Mouse (Mus musculus) megakaryocyte progenitor cell, adult 5-6 weeks (primary cell): ENCODE results near the gene Dnajc16. TPM values are rescaled to one million over a fixed set of nuclear protein-coding genes. Genes with fewer than 3 reads are reported as not detected.
A peak's percentile ranks its signal among the peaks of the same experiment; 100 is the strongest.

Experiments
- ATAC-seq: replicated peaks from 2 replicates; pipeline ENCODE4 v1.8.0; 2016; ENCODE audit warnings: mild to moderate bottlenecking, moderate TSS enrichment, inconsistent platforms; ENCODE audit not compliant: poor library complexity
- total RNA-seq, 2 experiments: library from RNA; stranded (forward) in 1 of 2; stranded (reverse) in 1 of 2; fragments of 157-497, 149-512 nt in 1 of 2; fragments of 200-1000 nt in 1 of 2; gene quantifications; 2 replicates each; pipeline versions ENCODE4 v1.2.3 to v1.2.4; 2015 to 2017

Dnajc16 gene
- total RNA-seq (2015) (4.8 and 6.5 TPM in 2 replicates), total RNA-seq (2017) (5.9 and 6.4 TPM in 2 replicates)

DNA sequence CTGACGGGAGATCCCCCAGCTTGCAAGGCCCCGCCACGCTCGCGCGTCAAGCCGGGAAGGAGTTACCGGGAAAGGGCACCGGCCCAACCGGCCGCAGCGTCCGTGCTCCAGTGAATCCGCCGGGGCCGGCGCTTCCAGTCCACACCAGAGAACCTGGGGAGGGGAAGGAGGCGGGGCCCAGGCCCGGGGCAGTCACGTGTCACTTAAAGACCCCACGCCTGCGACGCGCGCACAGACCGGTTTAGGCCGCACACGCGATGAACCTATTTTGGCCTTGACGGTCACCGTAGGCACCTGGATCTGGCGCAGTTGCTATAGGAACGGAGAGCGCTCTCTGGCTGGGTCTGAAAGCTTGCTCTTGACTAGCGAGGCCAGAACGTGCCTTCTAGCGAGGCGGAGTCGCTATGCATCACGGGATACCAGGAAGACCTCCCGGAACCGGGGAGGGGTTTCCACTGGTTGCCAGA, at the start of gene Dnajc16:
TSS of gene Dnajc16 (minus strand) at position 408 of the 467 bp plus-strand sequence.
- peak; percentile 72 for ATAC-seq

- ATAC-seq, result peak; percentile 31; the same call in 1 of the 2 replicates
Observed at GRCm38 (mm10) chr4:141834536-141835095, 43.9 kb upstream of the Dnajc16 start.

DNA sequence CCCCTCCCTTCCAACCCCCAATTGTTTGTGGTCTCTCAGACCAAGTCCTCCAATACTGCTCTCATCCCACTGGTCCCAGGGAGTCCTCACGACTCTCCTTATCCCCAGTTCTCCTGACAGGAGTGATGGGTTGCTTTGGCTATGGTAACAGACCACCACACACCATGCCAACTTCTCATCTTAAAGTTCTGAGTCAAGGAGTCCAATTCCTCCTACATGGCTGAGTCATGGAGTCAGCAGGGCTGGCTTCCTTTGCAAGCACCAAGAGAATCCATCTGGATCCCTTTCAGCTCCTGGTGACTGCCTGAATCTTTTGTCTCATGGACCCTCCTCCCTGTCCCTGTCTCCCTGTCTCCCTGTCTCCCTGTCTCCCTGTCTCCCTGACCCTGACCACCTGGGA, 43.2 kb upstream of the Dnajc16 start:
- ATAC-seq, result no peak

GRCm38 (mm10) chr4:141831361-141831760, 40.6 kb upstream of the Dnajc16 start:
- no peak for ATAC-seq

DNA sequence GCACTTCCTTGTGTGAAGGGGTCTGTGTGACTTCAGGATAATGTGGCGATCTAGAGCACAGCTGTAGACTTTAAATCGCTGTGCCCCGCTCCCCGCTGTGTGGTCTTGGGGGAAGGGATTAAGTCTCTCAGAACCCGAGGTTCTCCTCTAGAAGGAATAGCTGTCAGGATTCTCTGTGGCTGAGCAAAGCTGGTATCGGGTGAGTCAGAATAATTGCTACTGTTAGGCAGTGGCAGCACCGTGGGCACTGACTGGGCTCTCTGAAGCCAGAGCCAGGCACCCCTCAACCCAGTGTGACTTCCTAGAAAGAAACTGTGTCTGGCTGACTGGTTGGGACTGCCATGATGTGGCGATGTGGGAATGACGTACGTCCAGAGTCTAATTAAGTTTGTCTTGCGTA, 39.6 kb upstream of the Dnajc16 start:
- no peak for ATAC-seq

DNA sequence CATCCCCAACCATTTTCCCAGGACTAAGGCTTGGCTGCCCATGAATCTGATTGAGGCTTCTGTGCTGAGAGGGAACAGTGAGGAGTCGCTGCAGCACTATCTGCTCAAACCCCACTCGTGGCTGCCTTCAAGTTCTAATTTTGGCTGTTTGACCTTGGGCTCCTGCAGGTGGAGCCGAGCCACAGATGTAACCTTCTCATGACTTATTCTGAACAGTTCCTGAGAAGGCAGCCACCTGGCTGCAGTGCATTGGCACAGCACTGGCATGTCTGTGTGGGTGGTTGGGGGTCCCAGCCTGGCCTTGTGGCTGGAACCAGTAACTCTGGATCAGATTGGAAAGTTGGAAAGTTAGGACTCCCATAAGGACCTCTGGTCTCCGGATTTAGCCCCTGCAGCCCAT, 37.4 kb upstream of the Dnajc16 start:
- ATAC-seq, result no peak

DNA sequence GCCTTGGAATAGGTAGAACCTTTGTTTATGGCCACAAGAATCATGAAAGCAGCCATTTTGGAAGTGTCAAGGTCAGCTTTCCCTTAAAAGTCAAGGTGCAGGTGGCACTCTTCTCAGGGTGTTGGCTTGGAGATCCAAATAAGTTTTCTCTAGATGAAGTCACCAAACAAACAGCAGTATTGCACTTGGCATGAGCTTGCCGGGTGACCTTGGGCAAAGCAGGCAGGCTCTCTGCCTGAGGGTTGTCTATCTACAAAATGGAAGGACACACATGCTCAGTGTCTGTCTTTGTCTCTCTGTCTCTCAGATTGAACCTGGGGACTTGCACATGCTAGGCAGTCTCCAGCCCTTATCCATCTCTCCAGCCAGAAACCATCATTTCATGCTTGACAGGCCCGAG, 36.7 kb upstream of the Dnajc16 start:
- no peak for ATAC-seq

GRCm38 (mm10) chr4:141826060-141826459, 35.3 kb upstream of the Dnajc16 start, which contains the start of gene Cela2a:
TSS of gene Cela2a (minus strand) at chr4:141826160.
- ATAC-seq, result no peak

DNA sequence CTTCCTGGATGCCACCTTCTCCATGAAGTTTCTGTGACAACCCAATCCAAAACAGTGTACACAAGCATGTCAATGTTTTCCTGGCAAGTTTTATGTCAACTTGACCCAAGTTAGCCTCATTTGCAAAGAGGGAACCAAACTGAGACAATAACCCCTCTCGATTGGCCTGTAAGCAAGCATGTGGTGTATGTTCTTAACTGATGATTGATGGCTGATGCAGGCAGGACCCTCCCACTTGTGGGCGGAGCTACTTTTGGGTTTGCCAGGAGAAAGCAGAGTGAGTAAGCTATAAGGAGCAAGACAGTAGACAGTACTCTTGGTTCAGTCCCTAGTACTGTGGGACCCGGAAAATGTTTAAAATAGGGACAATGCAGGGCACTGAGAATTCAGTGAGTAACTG, 32.2 kb upstream of the Dnajc16 start:
- peak; percentile 93 for ATAC-seq

DNA sequence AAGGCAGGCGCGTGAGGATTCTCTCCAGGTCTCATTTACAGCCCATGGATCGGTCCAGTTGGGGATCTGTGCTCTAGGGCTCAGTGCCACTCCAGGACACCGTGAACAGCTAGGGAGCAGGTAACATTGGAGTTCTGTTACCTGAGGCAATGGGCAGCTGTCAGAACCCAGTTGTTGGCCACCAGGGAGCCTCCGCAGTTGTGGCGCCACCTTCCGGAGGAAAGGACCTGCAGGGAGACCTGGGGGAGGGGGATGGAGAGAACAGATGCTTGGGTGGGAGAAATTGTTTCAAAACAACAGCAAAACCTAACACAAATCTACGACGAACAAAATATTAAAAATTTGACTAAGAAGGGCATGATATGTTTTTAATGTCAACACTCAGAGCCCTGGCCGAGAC, 31.4 kb upstream of the Dnajc16 start:
- ATAC-seq, result peak; percentile 38; the same call in 1 of the 2 replicates

DNA sequence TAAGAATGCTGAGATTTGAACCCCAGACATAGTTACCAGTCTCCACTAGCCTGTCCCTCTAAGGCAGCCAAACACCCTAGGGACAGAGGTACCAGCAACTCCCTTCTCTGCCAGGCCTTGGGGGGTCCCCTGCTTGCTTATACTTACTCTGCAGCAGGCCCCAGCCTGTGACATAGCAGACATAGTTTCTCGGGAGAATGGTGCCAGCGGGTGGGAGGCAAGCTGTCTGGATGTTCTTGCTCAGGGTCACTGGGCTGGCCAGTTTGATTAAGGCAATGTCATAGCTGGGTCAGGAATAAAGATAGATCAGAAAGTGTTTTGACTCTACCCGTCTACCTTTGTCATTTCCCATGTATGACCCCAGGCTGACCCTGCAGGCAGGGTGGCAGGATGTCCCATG, 30.4 kb upstream of the Dnajc16 start:
- ATAC-seq, result no peak

DNA sequence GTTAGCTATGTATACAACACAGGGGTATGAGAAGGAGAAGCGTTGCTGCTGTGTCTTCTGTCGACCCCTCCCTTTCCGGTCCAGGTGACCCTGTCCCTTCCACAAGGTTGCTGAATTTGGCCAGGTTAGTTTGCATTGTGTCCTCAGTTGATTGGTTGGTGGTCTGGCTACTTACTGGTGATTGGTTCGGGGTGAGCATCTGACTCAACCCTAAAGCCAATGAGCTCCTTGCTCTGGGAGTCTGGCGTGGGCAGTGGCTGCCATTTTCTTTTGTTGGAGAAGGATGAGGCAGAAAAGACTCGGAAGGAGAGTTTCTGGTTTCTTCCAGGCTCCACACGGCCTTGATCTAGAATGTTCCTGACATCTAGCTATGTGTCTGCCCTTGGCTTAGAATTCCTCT, 28.6 kb upstream of the Dnajc16 start:
- no peak for ATAC-seq

GRCm38 (mm10) chr4:141818861-141819260, 28.1 kb upstream of the Dnajc16 start:
- no peak for ATAC-seq

GRCm38 (mm10) chr4:141817706-141818105, 27.0 kb upstream of the Dnajc16 start:
- no peak for ATAC-seq

- ATAC-seq, result no peak
Observed at GRCm38 (mm10) chr4:141816776-141817655, 26.3 kb upstream of the Dnajc16 start.

DNA sequence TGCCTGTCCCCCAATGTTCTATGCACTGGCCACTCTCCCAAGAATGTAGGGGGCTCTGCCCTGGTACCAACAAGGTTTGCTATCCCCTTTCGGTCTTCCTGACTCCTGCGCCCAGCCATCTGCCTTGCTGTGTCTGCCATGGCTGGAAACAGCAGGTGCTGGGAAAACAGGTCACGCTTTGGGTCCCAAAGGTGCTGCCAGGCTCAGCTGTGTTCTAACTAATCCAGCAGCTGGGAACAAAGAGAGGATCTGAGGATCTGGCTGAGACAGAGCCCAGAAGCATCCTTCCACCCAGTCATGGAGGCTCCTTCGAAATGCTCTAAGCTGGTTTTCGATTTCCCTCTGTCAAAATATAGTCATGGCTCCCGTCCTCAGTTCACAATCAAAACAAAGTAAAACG, 25.5 kb upstream of the Dnajc16 start:
- ATAC-seq, result no peak

- ATAC-seq, result no peak
Observed at GRCm38 (mm10) chr4:141811375-141811774, 20.6 kb upstream of the Dnajc16 start.

DNA sequence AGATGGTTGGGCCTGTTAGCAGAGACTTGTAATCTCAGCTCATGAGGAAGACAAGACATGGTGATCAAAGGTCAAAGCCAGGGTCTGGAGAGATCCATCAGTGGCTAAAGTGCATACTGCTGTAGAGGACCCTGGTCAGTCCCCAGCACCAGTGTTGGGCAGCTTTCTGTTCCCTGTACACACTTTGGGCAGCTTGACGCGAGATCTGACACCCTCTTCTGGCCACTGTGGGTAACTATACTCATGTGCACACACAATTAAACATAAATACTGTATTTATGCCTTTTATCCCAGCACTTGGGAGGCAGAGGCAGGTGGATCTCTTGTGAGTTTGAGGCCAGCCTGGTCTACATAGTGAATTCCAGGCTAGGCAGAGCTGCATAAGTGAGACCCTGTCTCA, 20.2 kb upstream of the Dnajc16 start:
- no peak for ATAC-seq

DNA sequence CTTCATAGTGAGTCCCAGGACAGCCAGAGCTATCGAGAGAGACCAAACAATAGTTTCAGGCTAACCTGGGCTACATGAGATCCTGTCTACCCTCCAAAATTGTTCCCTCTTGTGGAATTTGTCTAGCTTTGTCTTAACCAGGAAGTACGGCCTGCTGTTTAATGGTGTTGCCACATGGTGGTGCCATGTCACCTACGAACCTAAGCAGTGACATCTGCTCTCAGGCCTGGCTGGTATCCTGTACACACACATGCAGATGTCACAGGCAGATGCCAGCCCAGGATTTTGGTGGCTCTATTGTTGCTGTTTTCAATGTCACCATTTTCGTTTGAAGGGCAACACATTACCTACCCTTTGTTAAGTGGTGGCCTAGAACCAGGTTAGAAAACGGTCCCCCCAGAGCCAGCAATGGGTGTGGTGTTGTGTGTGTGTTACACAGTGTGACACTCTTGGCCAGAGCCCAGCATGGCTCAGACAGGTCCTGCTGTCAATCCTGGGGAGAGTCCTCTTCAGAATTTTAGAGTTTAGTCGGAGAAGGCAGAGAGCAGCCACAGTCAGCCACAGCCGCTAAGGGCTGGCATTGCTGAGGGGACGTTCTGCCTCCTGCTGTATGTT, 19.2 kb upstream of the Dnajc16 start:
- ATAC-seq, result peak; percentile 95

DNA sequence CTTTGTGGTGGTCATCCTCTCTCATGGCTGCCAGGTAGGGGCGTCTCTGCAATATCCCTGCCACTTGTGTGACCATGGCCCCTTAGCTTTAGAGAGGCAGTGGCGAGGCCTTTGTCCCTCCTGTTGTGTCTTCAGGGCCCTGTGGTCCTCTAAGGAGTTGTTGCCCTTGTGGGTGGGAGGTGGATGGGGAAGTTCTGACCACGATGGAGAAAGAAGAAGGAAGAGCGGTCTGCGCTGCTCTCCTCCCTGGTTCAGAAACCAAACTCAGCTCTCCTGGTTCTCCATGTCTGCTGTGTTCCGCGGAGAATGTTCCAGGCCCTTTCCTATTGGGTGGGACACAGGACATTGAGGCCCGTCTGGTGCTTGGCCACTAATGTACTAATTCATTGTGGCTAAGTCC, 15.2 kb upstream of the Dnajc16 start:
- ATAC-seq, result no peak

DNA sequence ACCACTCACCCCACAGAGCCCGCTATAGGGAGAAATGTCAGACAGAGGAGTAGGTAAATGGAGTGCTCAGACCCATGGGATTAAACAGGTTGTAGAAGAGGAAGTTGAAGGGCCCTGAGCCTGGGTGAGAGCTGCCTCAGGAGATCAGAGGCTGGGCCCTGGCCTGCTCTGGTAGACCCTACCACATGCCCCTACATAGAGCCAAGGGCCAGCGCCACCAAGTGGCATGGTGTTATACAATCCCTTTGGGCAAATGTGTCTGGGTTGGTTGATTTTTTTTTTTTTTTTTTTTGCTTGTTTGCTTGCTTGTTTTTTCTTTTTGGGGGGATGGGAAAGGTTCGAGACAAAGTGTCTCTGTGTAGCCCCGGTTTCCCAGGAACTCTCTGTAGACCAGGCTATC, 13.4 kb upstream of the Dnajc16 start:
- no peak for ATAC-seq

DNA sequence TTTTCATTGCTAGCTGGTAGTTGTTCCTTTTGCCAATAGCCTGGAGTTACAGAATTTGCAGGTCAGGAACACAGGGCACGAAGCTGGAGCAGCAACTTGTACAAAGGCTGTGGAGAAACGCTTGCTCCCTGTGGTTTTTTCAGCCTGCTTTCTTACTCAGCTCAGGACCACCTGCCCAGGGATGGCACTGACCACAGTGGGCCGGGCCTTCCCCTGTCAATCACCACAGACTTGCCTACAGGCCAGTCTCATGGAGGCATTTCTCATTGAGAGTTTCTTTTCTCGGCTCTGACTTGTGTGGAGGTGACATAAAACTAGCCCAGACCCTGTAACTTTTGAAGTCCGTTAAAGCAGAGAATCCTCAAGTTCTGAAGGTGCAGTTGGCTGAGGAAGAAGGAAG, 6.8 kb upstream of the Dnajc16 start:
- no peak for ATAC-seq
